ENCODE assay signal across 7 mouse cellular contexts in genomic region chr17:46247512-46248188, GRCm38 (mm10). TPM values are rescaled to one million over a fixed set of nuclear protein-coding genes. Genes with fewer than 3 reads are reported as not detected.
DNase-seq lines count a peak whose midpoint lies in the region; ATAC-seq lines count a peak whose summit lies in the region.

Gene Polr1c, minus strand, starts transcription at chr17:46248054.
Gene Yipf3, plus strand, starts transcription at chr17:46248080.

- peaks cover 79% of the 10 kb centered on the region for H3K36me3 ChIP-seq in embryonic facial prominence, embryonic 10.5 days (replicated peaks)
- H3K36me3 ChIP-seq in limb, embryonic 10.5 days: peaks cover 81% of the 10 kb centered on the region
- H3K36me3 ChIP-seq in midbrain, embryonic 13.5 days: peaks cover 75% of the 10 kb centered on the region

- peak; percentile 97 for DNase-seq in adrenal gland, postnatal 10 days
- peak; percentile 95 for DNase-seq in embryonic facial prominence, embryonic 10.5 days (ENCODE audit: low spot score)
- DNase-seq in kidney, adult 11 months: peak; percentile 94
- peak; percentile 97 for DNase-seq in limb, embryonic 10.5 days (ENCODE audit: low spot score)
- peak; percentile 90 for DNase-seq in spleen, adult 12 weeks (ENCODE audit: low spot score)

- H3K27me3 ChIP-seq in embryonic facial prominence, embryonic 10.5 days (replicated peaks; ENCODE audit: low read depth, poor library complexity, severe bottlenecking): no peaks in the 10 kb centered on the region
- no peaks in the 10 kb centered on the region for H3K27me3 ChIP-seq in limb, embryonic 10.5 days (ENCODE audit: low read depth, poor library complexity, severe bottlenecking)
- H3K27me3 ChIP-seq in midbrain, embryonic 13.5 days: no peaks in the 10 kb centered on the region

- H3K9me3 ChIP-seq in embryonic facial prominence, embryonic 10.5 days: no peaks in the 10 kb centered on the region
- no peaks in the 10 kb centered on the region for H3K9me3 ChIP-seq in limb, embryonic 10.5 days (replicated peaks)
- H3K9me3 ChIP-seq in midbrain, embryonic 13.5 days: no peaks in the 10 kb centered on the region

- H3K4me1 ChIP-seq in embryonic facial prominence, embryonic 10.5 days: peaks cover 26% of the 10 kb centered on the region
- H3K4me1 ChIP-seq in limb, embryonic 10.5 days: peaks cover 22% of the 10 kb centered on the region
- H3K4me1 ChIP-seq in midbrain, embryonic 13.5 days (replicated peaks): peaks cover 28% of the 10 kb centered on the region

- under 1% methylated on average over 53 of the region's 53 CpGs for WGBS in embryonic facial prominence, embryonic 10.5 days
- WGBS in limb, embryonic 10.5 days: under 1% methylated on average over 53 of the region's 53 CpGs
- under 1% methylated on average over 53 of the region's 53 CpGs for WGBS in midbrain, embryonic 13.5 days

- ATAC-seq in granulocyte monocyte progenitor cell, adult 5-6 weeks (replicated peaks; ENCODE audit: poor library complexity, severe bottlenecking): peak; percentile 87
- ATAC-seq in midbrain, embryonic 13.5 days: peak; percentile 94

- peak within 1 kb of the TSS; percentile 93 for H3K4me2 ChIP-seq in midbrain, embryonic 13.5 days (replicated peaks)

- peak within 1 kb of the TSS; percentile 89 for H3K4me3 ChIP-seq in embryonic facial prominence, embryonic 10.5 days
- H3K4me3 ChIP-seq in limb, embryonic 10.5 days: peak within 1 kb of the TSS; percentile 99
- peak within 1 kb of the TSS; percentile 98 for H3K4me3 ChIP-seq in midbrain, embryonic 13.5 days (replicated peaks)

- peak within 1 kb of the TSS; percentile 99 for H3K9ac ChIP-seq in midbrain, embryonic 13.5 days (replicated peaks)

- H3K27ac ChIP-seq in embryonic facial prominence, embryonic 10.5 days (replicated peaks): peak within 1 kb of the TSS; percentile 93
- H3K27ac ChIP-seq in limb, embryonic 10.5 days: peak within 1 kb of the TSS; percentile 93
- peak within 1 kb of the TSS; percentile 84 for H3K27ac ChIP-seq in midbrain, embryonic 13.5 days

RNA-seq across cellular contexts. Expression of gene Polr1c, which starts in this region (rescaled TPM):
- total RNA-seq in adrenal gland, postnatal 10 days (2021): 10 to 100 TPM; 68.3 to 72.3 TPM
- polyA plus RNA-seq in embryonic facial prominence, embryonic 10.5 days (2016; fragmentation: Nextera tagmentation; extraction: Ambion mirVana): 125 and 130 TPM in 2 replicates
- total RNA-seq in granulocyte monocyte progenitor cell, adult 5-6 weeks (2014; fragmentation: Nextera tagmentation): 86.8 and 97.0 TPM in 2 replicates
- total RNA-seq in granulocyte monocyte progenitor cell, adult 5-6 weeks (2017): 40.4 and 65.2 TPM in 2 replicates
- 132 and 144 TPM in 2 replicates for polyA plus RNA-seq in limb, embryonic 10.5 days (2016; fragmentation: Nextera tagmentation; extraction: Ambion mirVana)
- 92.8 and 99.0 TPM in 2 replicates for polyA plus RNA-seq in midbrain, embryonic 13.5 days (2015; fragmentation: Nextera tagmentation; extraction: Ambion mirVana)

RNA-seq across cellular contexts. Expression of gene Yipf3, which starts in this region (rescaled TPM):
- 100 to 1,000 TPM; 105 to 121 TPM for total RNA-seq in adrenal gland, postnatal 10 days (2021)
- 66.6 and 70.6 TPM in 2 replicates for polyA plus RNA-seq in embryonic facial prominence, embryonic 10.5 days (2016; fragmentation: Nextera tagmentation; extraction: Ambion mirVana)
- 62.8 and 72.2 TPM in 2 replicates for total RNA-seq in granulocyte monocyte progenitor cell, adult 5-6 weeks (2014; fragmentation: Nextera tagmentation)
- total RNA-seq in granulocyte monocyte progenitor cell, adult 5-6 weeks (2017): 40.9 and 60.4 TPM in 2 replicates
- 73.0 and 81.9 TPM in 2 replicates for polyA plus RNA-seq in limb, embryonic 10.5 days (2016; fragmentation: Nextera tagmentation; extraction: Ambion mirVana)
- polyA plus RNA-seq in midbrain, embryonic 13.5 days (2015; fragmentation: Nextera tagmentation; extraction: Ambion mirVana): 87.3 and 91.6 TPM in 2 replicates

Comparison
In these comparisons a context has a peak if more than half of its experiments do, and no peak if none do; other contexts are left out.
1. Peak in every context shown above with its lines: DNase-seq, ATAC-seq, H3K4me3 ChIP-seq and H3K27ac ChIP-seq.